Mouse (Mus musculus) megakaryocyte, embryonic 14.5 days (primary cell): ENCODE measurements around the gene Mrps15.

Source experiments
- FLI1 ChIP-seq: IDR thresholded peaks from 2 replicates; pipeline ENCODE4 v1.6.1; 2012; ENCODE audit warnings: low read length, inconsistent platforms, mixed read lengths
- GATA1 ChIP-seq: IDR thresholded peaks from 3 replicates; pipeline ENCODE4 v1.6.1; 2012; ENCODE audit warnings: mixed read lengths, low read length, inconsistent platforms, borderline replicate concordance

DNA sequence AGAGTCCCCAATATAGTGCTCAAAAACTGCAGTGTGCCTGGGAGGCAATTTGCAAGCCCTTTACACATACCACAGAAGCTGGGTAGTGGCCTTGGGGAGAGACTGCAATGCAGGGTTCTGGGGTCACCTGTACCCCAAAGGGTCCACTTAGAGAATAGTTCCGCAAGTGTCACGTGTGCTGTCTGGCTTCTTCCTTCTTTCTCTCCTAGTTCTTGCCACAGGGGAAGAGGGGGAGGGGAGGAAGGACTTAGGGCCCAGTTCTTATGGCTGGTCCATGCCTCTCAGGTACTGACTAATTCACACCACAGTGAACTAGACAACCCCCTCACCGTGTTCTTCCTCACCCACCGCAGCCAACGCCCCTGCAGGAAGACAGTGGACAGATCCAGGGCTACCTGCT, 11.3 kb upstream of the Mrps15 start:
- TF ChIP-seq FLI1: no peak
- TF ChIP-seq GATA1: no peak
